Comparison of ENCODE assay signal across 7 mouse cellular contexts in the genomic region with DNA sequence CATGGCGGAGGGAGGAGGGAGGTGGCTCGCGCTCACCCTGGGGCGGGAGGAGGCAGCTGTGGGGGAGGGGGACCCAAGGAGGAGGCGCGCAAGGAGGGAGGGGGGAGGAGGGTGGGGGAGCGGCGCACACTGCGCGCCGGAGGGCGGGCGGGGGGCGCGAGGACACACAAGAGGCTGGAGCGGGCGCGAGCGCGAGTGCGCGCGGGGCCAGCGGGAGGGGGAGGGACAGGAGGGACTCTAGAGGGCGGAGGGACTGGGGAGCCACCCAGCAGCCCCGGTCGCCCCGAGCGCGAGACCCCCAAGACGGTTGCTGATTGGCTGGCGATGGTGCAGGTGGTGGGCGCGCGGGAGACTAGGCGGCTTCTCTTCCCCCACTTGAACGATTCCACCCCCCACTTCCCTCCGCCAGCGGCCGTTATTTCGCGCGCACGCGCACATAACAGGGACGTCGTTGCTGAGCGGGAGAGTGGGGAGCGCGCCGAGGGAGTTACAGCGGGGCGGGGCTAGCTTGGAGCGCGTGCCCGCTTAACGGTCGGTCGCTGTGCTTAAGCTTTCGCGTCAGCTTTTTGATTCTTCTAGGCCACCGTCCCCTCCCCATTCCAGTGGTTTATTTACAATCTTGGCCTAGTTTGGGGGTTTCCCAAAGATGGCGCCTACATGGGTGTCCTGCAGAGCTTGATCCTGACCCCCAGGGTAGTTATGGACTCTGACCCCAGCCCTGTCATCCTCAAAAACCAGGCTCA. TPM values are rescaled to one million over a fixed set of nuclear protein-coding genes. Genes with fewer than 3 reads are reported as not detected.
DNase-seq lines count a peak whose midpoint lies in the region; ATAC-seq and TF ChIP-seq lines count a peak whose summit lies in the region.

A gene (minus strand): TSS at position 54 of the 743 bp plus-strand sequence.

- intact Hi-C loops in left cerebral cortex, postnatal 4 days (cut with DNase I), result no loop called here

- peak within 1 kb of the TSS; percentile 78 for H3K9ac ChIP-seq in intestine, postnatal 0 days (ENCODE audit: low read depth, low read length)
- H3K9ac ChIP-seq in midbrain, embryonic 12.5 days (replicated peaks), result peak within 1 kb of the TSS; percentile 100

- H3K4me3 ChIP-seq in embryonic facial prominence, embryonic 10.5 days, result peak within 1 kb of the TSS; percentile 86
- peak within 1 kb of the TSS; percentile 79 for H3K4me3 ChIP-seq in intestine, postnatal 0 days (ENCODE audit: low read depth, low read length)
- peak within 1 kb of the TSS; percentile 98 for H3K4me3 ChIP-seq in midbrain, embryonic 12.5 days
- peak within 1 kb of the TSS; percentile 92 for H3K4me3 ChIP-seq in small intestine, adult 2 months (ENCODE audit: low read depth, low read length)

- peak; percentile 85 for ATAC-seq in intestine, postnatal 0 days
- ATAC-seq in midbrain, embryonic 12.5 days (ENCODE audit: low FRiP score, low read depth), result peak; percentile 89

- no peaks in the 10 kb centered on the region for H3K9me3 ChIP-seq in embryonic facial prominence, embryonic 10.5 days
- no peaks in the 10 kb centered on the region for H3K9me3 ChIP-seq in intestine, postnatal 0 days (ENCODE audit: control insufficient read depth)
- H3K9me3 ChIP-seq in midbrain, embryonic 12.5 days, result no peaks in the 10 kb centered on the region

- WGBS in embryonic facial prominence, embryonic 10.5 days, result under 1% methylated on average over 62 of the region's 63 CpGs
- under 1% methylated on average over 51 of the region's 63 CpGs for WGBS in intestine, postnatal 0 days
- WGBS in midbrain, embryonic 12.5 days, result under 1% methylated on average over 38 of the region's 63 CpGs
- 1% methylated on average over 53 of the region's 63 CpGs for WGBS in small intestine, adult 2 months

- H3K36me3 ChIP-seq in embryonic facial prominence, embryonic 10.5 days (replicated peaks), result peaks cover 80% of the 10 kb centered on the region
- peaks cover 45% of the 10 kb centered on the region for H3K36me3 ChIP-seq in intestine, postnatal 0 days (ENCODE audit: control insufficient read depth, insufficient read depth)
- H3K36me3 ChIP-seq in midbrain, embryonic 12.5 days, result peaks cover 63% of the 10 kb centered on the region
- H3K36me3 ChIP-seq in small intestine, adult 2 months (ENCODE audit: control insufficient read depth, insufficient read depth, low read length), result peaks cover 24% of the 10 kb centered on the region

- H3K27me3 ChIP-seq in embryonic facial prominence, embryonic 10.5 days (replicated peaks; ENCODE audit: low read depth, poor library complexity, severe bottlenecking), result no peaks in the 10 kb centered on the region
- no peaks in the 10 kb centered on the region for H3K27me3 ChIP-seq in intestine, postnatal 0 days (replicated peaks; ENCODE audit: control insufficient read depth, insufficient read depth, low read length)
- no peaks in the 10 kb centered on the region for H3K27me3 ChIP-seq in midbrain, embryonic 12.5 days
- no peaks in the 10 kb centered on the region for H3K27me3 ChIP-seq in small intestine, adult 2 months (ENCODE audit: control insufficient read depth, insufficient read depth, low read length)

- H3K4me1 ChIP-seq in embryonic facial prominence, embryonic 10.5 days, result peaks cover 45% of the 10 kb centered on the region
- peaks cover 6% of the 10 kb centered on the region; the same call in 1 of the 2 replicates for H3K4me1 ChIP-seq in intestine, postnatal 0 days (replicated peaks; ENCODE audit: control insufficient read depth, insufficient read depth, low read length)
- H3K4me1 ChIP-seq in midbrain, embryonic 12.5 days, result peaks cover 38% of the 10 kb centered on the region
- H3K4me1 ChIP-seq in small intestine, adult 2 months (ENCODE audit: control insufficient read depth, insufficient read depth, insufficient read length, low read length), result peaks cover 7% of the 10 kb centered on the region

- no peak for TF ChIP-seq CTCF in intestine, postnatal 0 days (IDR thresholded peaks at IDR 0.05; ENCODE audit: low read depth)
- TF ChIP-seq CTCF in small intestine, adult 2 months (IDR thresholded peaks at IDR 0.05; ENCODE audit: extremely low read depth, insufficient read length, insufficient replicate concordance, low read depth, low read length), result no peak

- peak; percentile 46; the same call in 1 of the 2 replicates for TF ChIP-seq POLR2A in small intestine, adult 2 months (IDR thresholded peaks at IDR 0.05; ENCODE audit: low read depth, low read length)

- H3K4me2 ChIP-seq in intestine, postnatal 0 days (replicated peaks; ENCODE audit: low read depth), result peak within 1 kb of the TSS; percentile 90
- peak within 1 kb of the TSS; percentile 98 for H3K4me2 ChIP-seq in midbrain, embryonic 12.5 days (replicated peaks)

- peak; percentile 99 for DNase-seq in adrenal gland, postnatal 10 days
- peak; percentile 100 for DNase-seq in embryonic facial prominence, embryonic 10.5 days (ENCODE audit: low spot score)
- DNase-seq in gonadal fat pad, adult 2 months (ENCODE audit: low read depth), result peak; percentile 89
- DNase-seq in left cerebral cortex, postnatal 4 days, result peak; percentile 100

- H3K27ac ChIP-seq in embryonic facial prominence, embryonic 10.5 days (replicated peaks), result peak within 1 kb of the TSS; percentile 100
- H3K27ac ChIP-seq in intestine, postnatal 0 days (ENCODE audit: low read depth, low read length), result peak within 1 kb of the TSS; percentile 96
- H3K27ac ChIP-seq in midbrain, embryonic 12.5 days (replicated peaks), result peak within 1 kb of the TSS; percentile 99
- H3K27ac ChIP-seq in small intestine, adult 2 months (ENCODE audit: insufficient read depth, low read depth, low read length), result peak within 1 kb of the TSS; percentile 87

RNA-seq across cellular contexts. Expression of the gene that starts here (rescaled TPM):
- total RNA-seq in adrenal gland, postnatal 10 days (2021), result 100 to 1,000 TPM; 135 to 159 TPM
- polyA plus RNA-seq in embryonic facial prominence, embryonic 10.5 days (2016; fragmentation: Nextera tagmentation; extraction: Ambion mirVana), result 63.6 and 68.8 TPM in 2 replicates
- polyA plus RNA-seq in gonadal fat pad, adult 2 months (2012; rRNA removed), result 80.5 and 81.9 TPM in 2 replicates
- polyA plus RNA-seq in intestine, postnatal 0 days (2015; fragmentation: Nextera tagmentation; extraction: Ambion mirVana), result 32.6 and 33.9 TPM in 2 replicates
- 100 to 1,000 TPM; 322 to 334 TPM for total RNA-seq in left cerebral cortex, postnatal 4 days (2021)
- 118 and 133 TPM in 2 replicates for polyA plus RNA-seq in midbrain, embryonic 12.5 days (2016; fragmentation: Nextera tagmentation; extraction: Ambion mirVana)
- 103 and 248 TPM in 2 replicates for polyA plus RNA-seq in small intestine, adult 2 months (2012; rRNA removed)

Comparison
In these comparisons a context has a peak if more than half of its experiments do, and no peak if none do; other contexts are left out.
1. Peak in every context shown above with its lines: DNase-seq, ATAC-seq, H3K4me3 ChIP-seq and H3K27ac ChIP-seq.